Mouse (Mus musculus) liver, embryonic 14.5 days (tissue): ENCODE measurements around the gene Tnfaip8l1. TPM values are rescaled to one million over a fixed set of nuclear protein-coding genes. Genes with fewer than 3 reads are reported as not detected.

Experiments
- ATAC-seq: fragments of 200-750 bp; cut with Nextera tagmentation; 2 replicates; pipeline ENCODE4 v1.8.0; 2017; ENCODE audit warnings: moderate number of reproducible peaks, mild to moderate bottlenecking, moderate library complexity; ENCODE audit not compliant: insufficient read depth
- DNase-seq, 3 experiments: peaks; one replicate each; pipeline ENCODE4 v3.0.0-alpha.2; 2012 to 2013; ENCODE audit warnings: low read depth in 3 of 3, low spot score in 3 of 3
- H3K27ac ChIP-seq: fragments of 300-500 bp; sonication (generic); 2 replicates; pipeline ENCODE4 v1.5.1; 2014; ENCODE audit warnings: moderate library complexity, mild to moderate bottlenecking, control low read depth, inconsistent platforms
- H3K27me3 ChIP-seq: fragments of 300-500 bp; sonication (generic); 2 replicates; pipeline ENCODE4 v1.6.1; 2014; ENCODE audit warnings: mild to moderate bottlenecking, low read length, moderate library complexity; ENCODE audit not compliant: control insufficient read depth, insufficient read depth
- H3K36me3 ChIP-seq: fragments of 300-500 bp; sonication (generic); replicated peaks from 2 replicates; pipeline ENCODE4 v1.6.1; 2014; ENCODE audit warnings: low read depth; ENCODE audit not compliant: control insufficient read depth, insufficient read depth
- H3K4me1 ChIP-seq, 2 experiments: fragments of 200-500 bp in 1 of 2; fragments of 300-500 bp in 1 of 2; sonication (generic) in 1 of 2; replicated peaks; 2 replicates each; pipeline ENCODE4 v1.6.1; 2012 to 2014; ENCODE audit warnings: antibody characterized with exemption in 1 of 2, inconsistent platforms in 1 of 2, low read length in 1 of 2; ENCODE audit not compliant: control insufficient read depth in 2 of 2, insufficient read depth in 2 of 2
- H3K4me2 ChIP-seq: fragments of 300-500 bp; sonication (generic); 2 replicates; pipeline ENCODE4 v1.6.1; 2014; ENCODE audit warnings: low read depth, mild to moderate bottlenecking, control low read depth, moderate library complexity
- H3K4me3 ChIP-seq, 2 experiments: fragments of 200-500 bp in 1 of 2; fragments of 300-500 bp in 1 of 2; sonication (generic) in 1 of 2; 2 replicates each; pipeline ENCODE4 v1.5.1; 2012 to 2014; ENCODE audit warnings: low read depth in 2 of 2, low read length in 2 of 2, mild to moderate bottlenecking in 2 of 2, control low read depth in 1 of 2, inconsistent platforms in 1 of 2, moderate library complexity in 1 of 2; ENCODE audit not compliant: insufficient read depth in 1 of 2
- H3K9ac ChIP-seq: fragments of 300-500 bp; sonication (generic); replicated peaks from 2 replicates; pipeline ENCODE4 v1.6.1; 2014; ENCODE audit warnings: mild to moderate bottlenecking, control low read depth, moderate library complexity
- H3K9me3 ChIP-seq: fragments of 300-500 bp; sonication (generic); 2 replicates; pipeline ENCODE4 v1.6.1; 2016; ENCODE audit warnings: low read length, mixed read lengths; ENCODE audit not compliant: control insufficient read depth
- CTCF ChIP-seq: IDR thresholded peaks from 2 replicates; pipeline ENCODE4 v1.5.1; 2016; ENCODE audit warnings: antibody characterized with exemption, low read depth, control low read depth
- EP300 ChIP-seq: IDR thresholded peaks from 2 replicates; pipeline ENCODE4 v1.6.1; 2016; ENCODE audit warnings: antibody characterized with exemption, low read depth
- WGBS: fragments of 180-500 bp; shearing (Covaris S2); extraction: QIAGEN DNeasy Blood & Tissue Kit; methylation state at CpG from one replicate; pipeline ENCODE4 v1.1.7; 2014; ENCODE audit not compliant: insufficient replicate concordance; 5-methylcytosine and 5-hydroxymethylcytosine counted together
- polyA plus RNA-seq, 2 experiments: library from polyadenylated mRNA; depleted of rRNA in 1 of 2; stranded (reverse) in 1 of 2; unstranded in 1 of 2; fragments of >200 nt; fragmentation: Nextera tagmentation in 1 of 2; extraction: Ambion mirVana in 1 of 2; gene quantifications; 2 replicates each; pipeline versions ENCODE4 v1.2.1 to v1.2.3; 2012 to 2014

Gene Tnfaip8l1
- polyA plus RNA-seq, 2 experiments, result 1.5 to 2.7 TPM

GRCm38 (mm10) chr17:56206986-56207674, 44.9 kb downstream of the Tnfaip8l1 start:
- Histone ChIP-seq H3K9ac (no peak overlapping the region), H3K27me3 (no peaks in the 10 kb centered on the region), H3K4me1 (no peaks in the 10 kb centered on the region; a peak in 2 of 4 replicates), H3K4me3 (no peak overlapping the region), H3K27ac (no peak overlapping the region), H3K36me3 (peaks cover 21% of the 10 kb centered on the region), H3K9me3 (no peaks in the 10 kb centered on the region), H3K4me2 (no peak overlapping the region)
- WGBS, result 62% methylated on average over 6 of the region's 6 CpGs
- ATAC-seq (no peak), DNase-seq (no peak)
- TF ChIP-seq EP300 (no peak), CTCF (no peak)

GRCm38 (mm10) chr17:56207963-56208530, 45.8 kb downstream of the Tnfaip8l1 start:
- no peak overlapping the region for H3K4me3 ChIP-seq
- DNase-seq (no peak), ATAC-seq (no peak)
- H3K4me2 ChIP-seq, result no peak overlapping the region
- peaks cover 0 to 5% of the 10 kb centered on the region in 2 experiments; a peak in 2 of 4 replicates for H3K4me1 ChIP-seq
- H3K27me3 ChIP-seq, result no peaks in the 10 kb centered on the region
- H3K9ac ChIP-seq, result no peak overlapping the region
- WGBS, result 72% methylated on average over 9 of the region's 9 CpGs
- no peak overlapping the region for H3K27ac ChIP-seq
- H3K9me3 ChIP-seq, result no peaks in the 10 kb centered on the region
- H3K36me3 ChIP-seq, result peaks cover 13% of the 10 kb centered on the region
- no peak for TF ChIP-seq CTCF
- no peak for TF ChIP-seq EP300

- H3K36me3 ChIP-seq, result peaks cover 12% of the 10 kb centered on the region; the same call in 1 of the 2 replicates
- 88% methylated on average over 3 of the region's 3 CpGs for WGBS
- H3K4me1 ChIP-seq, result peaks cover 0 to 7% of the 10 kb centered on the region in 2 experiments; a peak in 2 of 4 replicates
- no peak overlapping the region for H3K4me2 ChIP-seq
- DNase-seq, result no peak
- no peaks in the 10 kb centered on the region for H3K27me3 ChIP-seq
- no peaks in the 10 kb centered on the region for H3K9me3 ChIP-seq
- ATAC-seq, result no peak
- TF ChIP-seq CTCF, result no peak
- no peak for TF ChIP-seq EP300
- H3K27ac ChIP-seq, result no peak overlapping the region
- H3K4me3 ChIP-seq, result no peak overlapping the region
- no peak overlapping the region for H3K9ac ChIP-seq
These were observed 46.5 kb downstream of the Tnfaip8l1 start for GRCm38 (mm10) chr17:56208821-56209220.

- Histone ChIP-seq H3K36me3 (no peaks in the 10 kb centered on the region; the same call in 1 of the 2 replicates), H3K4me2 (no peak overlapping the region), H3K9ac (no peak overlapping the region), H3K4me3 (no peak overlapping the region), H3K4me1 (peaks cover 0 to 7% of the 10 kb centered on the region in 2 experiments; a peak in 2 of 4 replicates), H3K27ac (no peak overlapping the region), H3K27me3 (no peaks in the 10 kb centered on the region), H3K9me3 (no peaks in the 10 kb centered on the region)
- TF ChIP-seq EP300 (no peak), CTCF (no peak)
- no peak for DNase-seq
- 81% methylated on average over 2 of the region's 2 CpGs for WGBS
- no peak for ATAC-seq
These were observed 48.8 kb downstream of the Tnfaip8l1 start for GRCm38 (mm10) chr17:56211090-56211489.

- H3K27me3 ChIP-seq, result no peaks in the 10 kb centered on the region
- no peak for DNase-seq
- no peak overlapping the region for H3K4me2 ChIP-seq
- H3K27ac ChIP-seq, result no peak overlapping the region
- H3K9me3 ChIP-seq, result no peaks in the 10 kb centered on the region
- 28% methylated on average over 6 of the region's 6 CpGs for WGBS
- no peak overlapping the region for H3K4me3 ChIP-seq
- ATAC-seq, result peak; percentile 55; the same call in 1 of the 2 replicates
- H3K36me3 ChIP-seq, result no peaks in the 10 kb centered on the region; the same call in 1 of the 2 replicates
- H3K9ac ChIP-seq, result no peak overlapping the region
- peaks cover 2 to 8% of the 10 kb centered on the region in 2 experiments for H3K4me1 ChIP-seq
- TF ChIP-seq EP300, result no peak
- no peak for TF ChIP-seq CTCF
These were observed 50.4 kb downstream of the Tnfaip8l1 start for GRCm38 (mm10) chr17:56212676-56213075.
